Comparison of ENCODE assay signal across 20 mouse cellular contexts in the genomic region with DNA sequence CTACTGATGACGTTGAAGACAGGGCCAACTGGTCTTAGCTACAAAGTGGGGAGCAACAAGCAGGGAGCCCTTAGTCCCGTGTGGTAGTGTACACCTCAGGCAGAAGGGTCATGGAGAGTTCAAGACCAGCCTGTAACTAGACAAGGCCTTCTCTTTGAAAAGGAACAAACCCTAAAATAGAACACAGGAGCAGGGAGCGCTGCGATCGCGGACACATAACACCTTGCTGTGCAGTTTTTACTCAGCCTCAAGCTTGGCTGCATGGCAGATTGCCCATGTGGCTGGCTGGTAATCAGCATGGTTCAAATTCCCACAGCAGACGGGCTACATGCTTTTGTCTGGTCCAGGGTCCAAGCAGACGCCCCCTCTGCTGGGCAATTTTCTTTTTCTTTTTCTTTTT. TPM values are rescaled to one million over a fixed set of nuclear protein-coding genes. Genes with fewer than 3 reads are reported as not detected.
DNase-seq lines count a peak whose midpoint lies in the region; ATAC-seq lines count a peak whose summit lies in the region.
"Had no signal": no experiment of that assay in that cellular context is flagged by ENCODE, and none has a peak within 500 bp of the region (broad histone marks: within the 10 kb centered on the region; RNA-seq: fewer than 3 reads in every experiment).

No protein-coding gene starts in this region.

- 53% methylated on average over 8 of the region's 8 CpGs for WGBS in heart, embryonic 12.5 days
- 51% methylated on average over 8 of the region's 8 CpGs for WGBS in heart, embryonic 11.5 days (ENCODE audit: insufficient replicate concordance)

- H3K9ac ChIP-seq in heart, embryonic 12.5 days: no peak overlapping the region
- no peak overlapping the region for H3K9ac ChIP-seq in heart, embryonic 11.5 days (ENCODE audit: low read depth, low read length)
- H3K9ac ChIP-seq: intestine, embryonic 15.5 days; neural tube, embryonic 13.5 days had no signal

- ATAC-seq in heart, embryonic 12.5 days (ENCODE audit: insufficient number of reproducible peaks, low FRiP score): 0 out of 2 replicates have a peak, but pooled peaks have one; percentile 38
- no peak for ATAC-seq in heart, embryonic 11.5 days (replicated peaks; ENCODE audit: insufficient number of reproducible peaks, low FRiP score, low TSS enrichment)
- ATAC-seq: intestine, embryonic 15.5 days had no signal

- H3K36me3 ChIP-seq in heart, embryonic 12.5 days: peaks cover 67% of the 10 kb centered on the region
- H3K36me3 ChIP-seq in heart, embryonic 11.5 days (ENCODE audit: control insufficient read depth, insufficient read depth, low read length): peaks cover 14% of the 10 kb centered on the region

- H3K4me3 ChIP-seq in heart, embryonic 12.5 days: no peak overlapping the region
- no peak overlapping the region for H3K4me3 ChIP-seq in heart, embryonic 11.5 days (ENCODE audit: low read depth, low read length)
- H3K4me3 ChIP-seq: intestine, embryonic 15.5 days; neural tube, embryonic 13.5 days had no signal

- peak overlapping the region; percentile 55 for H3K27ac ChIP-seq in heart, embryonic 12.5 days (ENCODE audit: poor library complexity, severe bottlenecking)
- H3K27ac ChIP-seq in heart, embryonic 11.5 days (ENCODE audit: low read depth, low read length): no peak overlapping the region
- H3K27ac ChIP-seq: intestine, embryonic 15.5 days; neural tube, embryonic 13.5 days had no signal

- peak; percentile 46 for DNase-seq in testis, postnatal 10 days (ENCODE audit: low spot score)
- DNase-seq in testis, postnatal 14 days (ENCODE audit: low spot score): no peak
- peak; percentile 23 for DNase-seq in gastrocnemius, postnatal 14 days
- DNase-seq in Muller cell, postnatal 12 days (ENCODE audit: inconsistent ontology term): no peak
- DNase-seq in natural killer cell, adult 2 months (ENCODE audit: low spot score in 2 of 2): no peak
- DNase-seq in right cerebral cortex, postnatal 14 days: no peak
- DNase-seq: adrenal gland, postnatal 36 days; embryo, embryonic 11 days; lung, adult 2 months had no signal

- H3K4me1 ChIP-seq in heart, embryonic 12.5 days (replicated peaks): peaks cover 15% of the 10 kb centered on the region
- no peaks in the 10 kb centered on the region for H3K4me1 ChIP-seq in heart, embryonic 11.5 days (ENCODE audit: control insufficient read depth, insufficient read depth, low read length)
- H3K4me1 ChIP-seq: intestine, embryonic 15.5 days; neural tube, embryonic 13.5 days had no signal

- peaks cover 13% of the 10 kb centered on the region for H3K27me3 ChIP-seq in heart, embryonic 12.5 days (replicated peaks)
- H3K27me3 ChIP-seq in heart, embryonic 11.5 days (ENCODE audit: control insufficient read depth, insufficient read depth, low read length): peaks cover 5% of the 10 kb centered on the region
- H3K27me3 ChIP-seq: intestine, embryonic 15.5 days; neural tube, embryonic 13.5 days had no signal

- intact Hi-C loops in gastrocnemius, postnatal 14 days (cut with DNase I; ENCODE audit: low total_unique reads): no loop called here

- no peaks in the 10 kb centered on the region; the same call in 1 of the 2 replicates for H3K9me3 ChIP-seq in heart, embryonic 12.5 days (replicated peaks)
- no peaks in the 10 kb centered on the region for H3K9me3 ChIP-seq in heart, embryonic 11.5 days (replicated peaks; ENCODE audit: control insufficient read depth, low read length)
- H3K9me3 ChIP-seq: intestine, embryonic 15.5 days; neural tube, embryonic 13.5 days had no signal

- 0 out of 2 replicates have a peak overlapping the region, but pooled peaks have one; percentile 5 for H3K4me2 ChIP-seq in heart, embryonic 12.5 days
- H3K4me2 ChIP-seq in heart, embryonic 11.5 days: no peak overlapping the region
- H3K4me2 ChIP-seq: intestine, embryonic 15.5 days; neural tube, embryonic 13.5 days had no signal

RNA-seq across cellular contexts. Expression of gene Galp, which starts 12.4 kb away (rescaled TPM):
- not detected in 2 replicates for polyA plus RNA-seq in heart, embryonic 12.5 days (2016; fragmentation: Nextera tagmentation; extraction: Ambion mirVana)
- polyA plus RNA-seq in heart, embryonic 11.5 days (2014; fragmentation: Nextera tagmentation; extraction: Ambion mirVana): not detected in 2 replicates
- total RNA-seq in gastrocnemius, postnatal 14 days (2021): not detected
- total RNA-seq: adrenal gland, postnatal 36 days; ES-E14; hematopoietic stem cell, adult 5-6 weeks; layer of hippocampus, postnatal 14 days; megakaryocyte progenitor cell, adult 5-6 weeks had no signal
- polyA plus RNA-seq: frontal cortex, adult 2 months; intestine, embryonic 15.5 days; limb, embryonic 11.5 days; lung, adult 2 months; midbrain, embryonic 16.5 days; neural tube, embryonic 13.5 days had no signal

RNA-seq across cellular contexts. Expression of gene Zfp444, which starts 12.5 kb away (rescaled TPM):
- polyA plus RNA-seq in heart, embryonic 12.5 days (2016; fragmentation: Nextera tagmentation; extraction: Ambion mirVana): 30.2 and 31.3 TPM in 2 replicates
- 30.9 and 31.4 TPM in 2 replicates for polyA plus RNA-seq in heart, embryonic 11.5 days (2014; fragmentation: Nextera tagmentation; extraction: Ambion mirVana)
- total RNA-seq in gastrocnemius, postnatal 14 days (2021): 1 to 10 TPM; 6.0 to 6.1 TPM

RNA-seq across cellular contexts. Expression of gene Zfp787, which starts 28.7 kb away (rescaled TPM):
- 26.0 and 27.7 TPM in 2 replicates for polyA plus RNA-seq in heart, embryonic 12.5 days (2016; fragmentation: Nextera tagmentation; extraction: Ambion mirVana)
- polyA plus RNA-seq in heart, embryonic 11.5 days (2014; fragmentation: Nextera tagmentation; extraction: Ambion mirVana): 9.0 and 13.3 TPM in 2 replicates
- 10 to 100 TPM; 32.0 to 32.6 TPM for total RNA-seq in gastrocnemius, postnatal 14 days (2021)

RNA-seq across cellular contexts. Expression of gene Zscan5b, which starts 37.6 kb away (rescaled TPM):
- polyA plus RNA-seq in heart, embryonic 12.5 days (2016; fragmentation: Nextera tagmentation; extraction: Ambion mirVana): not detected in 2 replicates
- not detected in 2 replicates for polyA plus RNA-seq in heart, embryonic 11.5 days (2014; fragmentation: Nextera tagmentation; extraction: Ambion mirVana)
- total RNA-seq in gastrocnemius, postnatal 14 days (2021): not detected
- total RNA-seq: adrenal gland, postnatal 36 days; hematopoietic stem cell, adult 5-6 weeks; layer of hippocampus, postnatal 14 days; megakaryocyte progenitor cell, adult 5-6 weeks had no signal
- polyA plus RNA-seq: frontal cortex, adult 2 months; intestine, embryonic 15.5 days; limb, embryonic 11.5 days; lung, adult 2 months; midbrain, embryonic 16.5 days; neural tube, embryonic 13.5 days had no signal

Comparison
In these comparisons a context has a peak if more than half of its experiments do, and no peak if none do; other contexts are left out.
1. DNase-seq: peak in testis, postnatal 10 days (single experiment) and gastrocnemius, postnatal 14 days (single experiment); none in testis, postnatal 14 days (single experiment), Muller cell, postnatal 12 days (single experiment), natural killer cell, adult 2 months (0 of 2) and right cerebral cortex, postnatal 14 days (single experiment).